Mouse (Mus musculus) C2C12 (cell line): Measurements from ENCODE around the gene Clip2.

Source experiments
- CEBPB ChIP-seq: IDR thresholded peaks from one replicate; pipeline ENCODE4 v1.6.1; 2011; ENCODE audit warnings: low read depth, mild to moderate bottlenecking, control low read depth, moderate library complexity
- CTCF ChIP-seq: IDR thresholded peaks from one replicate; pipeline ENCODE4 v1.5.1; 2011; ENCODE audit not compliant: control insufficient read depth, insufficient read depth, insufficient read length
- FOSL1 ChIP-seq: IDR thresholded peaks from one replicate; pipeline ENCODE4 v1.8.0; 2011; ENCODE audit warnings: mild to moderate bottlenecking, low read length; ENCODE audit not compliant: poor library complexity, insufficient read depth, severe bottlenecking
- MAX ChIP-seq: IDR thresholded peaks from one replicate; pipeline ENCODE4 v1.6.1; 2011; ENCODE audit warnings: mild to moderate bottlenecking, control low read depth

DNA sequence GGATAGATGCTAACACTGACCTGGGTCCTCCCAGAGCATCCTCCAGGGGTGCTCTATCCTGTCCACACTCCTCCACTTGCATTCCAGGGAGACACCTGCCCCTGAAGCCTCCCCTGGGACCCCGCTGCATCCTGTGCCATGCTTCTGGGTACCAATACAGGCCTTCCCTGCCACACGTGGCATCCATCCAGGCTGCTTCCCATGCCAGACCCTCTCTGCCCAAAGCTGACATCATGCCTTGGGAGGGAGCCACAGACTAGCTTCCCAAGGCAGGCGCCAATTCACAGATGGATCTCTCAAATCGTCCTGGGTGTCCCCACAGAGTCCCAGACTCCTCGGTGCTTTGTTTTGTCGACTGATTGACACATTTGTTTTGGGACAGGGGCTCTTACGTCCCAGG is 21.4 kb downstream of the Clip2 start:
- no peak for TF ChIP-seq CTCF
- TF ChIP-seq CEBPB = no peak
- TF ChIP-seq FOSL1 = no peak
- TF ChIP-seq MAX = no peak
